Mouse (Mus musculus): Measurements from ENCODE around the gene Tfip11. TPM values are rescaled to one million over a fixed set of nuclear protein-coding genes. Genes with fewer than 3 reads are reported as not detected.

The Tfip11 gene
- polyA plus RNA-seq, 1 experiment from 2014 or later, result 37.2 TPM

DNA sequence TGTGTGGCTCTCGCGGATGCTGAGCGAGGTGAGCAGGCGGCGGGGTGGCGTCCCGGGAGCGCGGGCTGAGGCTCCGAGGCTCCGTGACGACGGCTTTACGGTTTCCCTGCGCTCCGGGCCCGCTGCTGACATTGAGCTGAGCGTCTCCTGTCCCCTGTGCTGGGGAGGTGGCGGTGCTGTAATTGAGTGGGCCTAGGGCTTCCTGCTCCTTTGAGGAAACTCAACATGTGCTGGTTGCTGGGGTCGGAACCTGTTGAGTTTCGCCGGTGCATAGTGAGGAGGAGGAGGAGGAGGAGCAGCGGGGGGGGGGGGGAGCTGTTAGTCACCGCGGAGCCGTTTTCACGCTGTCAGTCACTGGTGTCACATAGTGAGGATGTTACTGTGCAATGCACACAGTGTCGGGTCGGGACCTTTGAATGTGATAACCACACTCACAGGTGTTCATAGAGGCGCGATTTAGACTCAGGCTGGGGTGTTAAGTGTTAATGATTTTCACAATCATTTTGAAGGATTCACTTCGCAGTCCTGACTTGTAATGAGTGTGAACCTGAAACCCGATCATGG lies 370 bp downstream of the Tfip11 start:
- ATAC-seq, result peak; percentile 70
- WGBS, result 2% methylated on average over 32 of the region's 33 CpGs
- Histone ChIP-seq H3K4me1 (ENCODE audit: control insufficient read depth, insufficient read depth, low read length) (peaks cover 14% of the 10 kb centered on the region), H3K9me3 (replicated peaks; ENCODE audit: control insufficient read depth, low read length, poor library complexity, severe bottlenecking) (no peaks in the 10 kb centered on the region), H3K36me3 (ENCODE audit: control insufficient read depth, insufficient read depth, low read length) (peaks cover 27% of the 10 kb centered on the region), H3K4me2 (ENCODE audit: low read length) (peak overlapping the region; percentile 71), H3K9ac (ENCODE audit: low read depth, low read length) (peak overlapping the region; percentile 83), H3K27ac (ENCODE audit: low read length) (peak overlapping the region; percentile 89), H3K27me3 (ENCODE audit: control insufficient read depth, insufficient read depth, low read depth, low read length) (no peaks in the 10 kb centered on the region), H3K4me3 (ENCODE audit: low read depth, low read length) (peak overlapping the region; percentile 97)

DNA sequence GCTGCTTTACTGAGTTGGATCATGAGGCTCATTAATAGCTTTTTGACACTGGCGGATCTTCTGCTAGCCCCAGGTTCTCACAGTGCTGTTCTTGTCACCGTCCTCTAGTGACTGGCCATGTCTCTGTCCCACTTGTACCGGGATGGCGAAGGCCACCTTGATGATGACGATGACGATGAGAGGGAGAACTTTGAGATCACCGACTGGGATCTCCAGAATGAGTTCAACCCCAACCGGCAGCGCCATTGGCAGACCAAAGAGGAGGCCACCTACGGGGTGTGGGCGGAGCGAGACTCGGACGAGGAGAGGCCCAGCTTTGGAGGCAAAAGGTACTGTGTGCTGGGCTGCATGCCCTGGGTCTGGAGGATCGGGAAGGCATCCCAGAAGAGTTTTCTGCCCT lies 1.7 kb downstream of the Tfip11 start:
- Histone ChIP-seq H3K9me3 (replicated peaks; ENCODE audit: control insufficient read depth, low read length, poor library complexity, severe bottlenecking) (no peaks in the 10 kb centered on the region), H3K4me3 (ENCODE audit: low read depth, low read length) (no peak overlapping the region), H3K27me3 (ENCODE audit: control insufficient read depth, insufficient read depth, low read depth, low read length) (no peaks in the 10 kb centered on the region), H3K4me2 (ENCODE audit: low read length) (no peak overlapping the region), H3K36me3 (ENCODE audit: control insufficient read depth, insufficient read depth, low read length) (peaks cover 36% of the 10 kb centered on the region), H3K27ac (ENCODE audit: low read length) (no peak overlapping the region), H3K9ac (ENCODE audit: low read depth, low read length) (no peak overlapping the region), H3K4me1 (ENCODE audit: control insufficient read depth, insufficient read depth, low read length) (peaks cover 14% of the 10 kb centered on the region)
- 94% methylated on average over 15 of the region's 15 CpGs for WGBS
- ATAC-seq, result no peak

DNA sequence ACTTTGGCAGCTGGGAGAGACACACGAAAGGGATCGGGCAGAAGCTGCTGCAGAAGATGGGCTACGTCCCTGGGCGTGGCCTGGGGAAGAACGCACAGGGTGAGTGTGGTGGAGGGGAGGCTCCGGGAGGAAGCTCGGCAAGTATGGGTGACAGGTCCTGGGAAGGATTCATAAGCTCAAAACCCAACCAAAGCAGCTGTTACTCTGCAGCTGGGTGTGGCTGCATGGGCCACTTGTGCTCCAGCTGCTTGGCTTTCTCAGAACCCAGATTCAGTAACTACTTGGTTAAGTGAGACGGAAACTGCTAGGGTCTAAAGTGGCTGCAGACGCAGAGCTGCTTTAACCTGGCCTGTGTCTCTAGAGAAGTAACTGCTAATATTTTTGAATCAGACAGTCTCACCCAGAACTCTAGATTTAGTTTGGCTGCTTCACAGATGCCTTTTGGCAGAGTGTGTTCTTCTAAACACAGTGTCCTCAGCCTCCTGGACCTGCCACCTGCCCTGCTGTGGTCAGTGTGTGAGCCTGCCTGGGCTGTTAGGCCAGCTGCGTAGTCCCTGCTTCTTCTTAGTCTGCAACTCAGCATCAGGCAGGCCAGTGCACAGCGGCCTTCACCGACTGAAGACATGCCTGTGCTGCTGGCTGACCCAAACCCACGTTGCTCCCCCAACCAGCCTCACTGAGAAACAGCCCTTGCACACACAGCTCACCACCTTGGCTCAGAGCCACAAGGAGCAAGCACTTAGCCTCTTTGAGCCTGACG lies 3.8 kb downstream of the Tfip11 start:
- no peak overlapping the region for H3K27ac ChIP-seq (ENCODE audit: low read length)
- peaks cover 55% of the 10 kb centered on the region for H3K36me3 ChIP-seq (ENCODE audit: control insufficient read depth, insufficient read depth, low read length)
- H3K27me3 ChIP-seq (ENCODE audit: control insufficient read depth, insufficient read depth, low read depth, low read length), result no peaks in the 10 kb centered on the region
- WGBS, result 95% methylated on average over 14 of the region's 14 CpGs
- H3K4me2 ChIP-seq (ENCODE audit: low read length), result no peak overlapping the region
- no peak for ATAC-seq
- H3K4me3 ChIP-seq (ENCODE audit: low read depth, low read length), result no peak overlapping the region
- H3K9ac ChIP-seq (ENCODE audit: low read depth, low read length), result no peak overlapping the region
- no peaks in the 10 kb centered on the region for H3K9me3 ChIP-seq (replicated peaks; ENCODE audit: control insufficient read depth, low read length, poor library complexity, severe bottlenecking)
- H3K4me1 ChIP-seq (ENCODE audit: control insufficient read depth, insufficient read depth, low read length), result peaks cover 14% of the 10 kb centered on the region

DNA sequence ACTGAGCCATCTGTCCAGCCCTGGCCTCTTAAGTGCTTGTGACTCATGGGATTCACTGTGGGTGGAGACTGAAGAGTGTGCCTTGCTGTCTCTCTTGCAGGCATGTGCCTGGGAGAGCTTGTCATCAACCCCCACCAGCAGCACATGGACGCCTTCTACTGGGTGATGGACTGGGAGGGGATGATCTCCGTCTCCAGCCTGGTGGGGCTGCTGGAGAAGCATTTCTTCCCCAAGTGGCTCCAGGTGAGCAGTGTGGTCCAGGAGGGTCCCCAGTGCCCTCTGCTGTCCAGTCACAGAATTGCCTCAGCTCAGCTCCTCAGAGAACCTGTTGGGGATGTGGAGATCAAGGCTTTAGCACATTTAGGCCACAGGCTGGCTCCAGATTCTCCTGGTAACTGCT lies 9.3 kb downstream of the Tfip11 start:
- no peak overlapping the region for H3K4me3 ChIP-seq (ENCODE audit: low read depth, low read length)
- no peaks in the 10 kb centered on the region for H3K9me3 ChIP-seq (replicated peaks; ENCODE audit: control insufficient read depth, low read length, poor library complexity, severe bottlenecking)
- no peak overlapping the region for H3K9ac ChIP-seq (ENCODE audit: low read depth, low read length)
- 21% methylated on average over 2 of the region's 2 CpGs for WGBS
- no peak overlapping the region for H3K27ac ChIP-seq (ENCODE audit: low read length)
- peaks cover 63% of the 10 kb centered on the region for H3K36me3 ChIP-seq (ENCODE audit: control insufficient read depth, insufficient read depth, low read length)
- no peak overlapping the region for H3K4me2 ChIP-seq (ENCODE audit: low read length)
- ATAC-seq, result no peak
- H3K4me1 ChIP-seq (ENCODE audit: control insufficient read depth, insufficient read depth, low read length), result no peaks in the 10 kb centered on the region
- no peaks in the 10 kb centered on the region for H3K27me3 ChIP-seq (ENCODE audit: control insufficient read depth, insufficient read depth, low read depth, low read length)

DNA sequence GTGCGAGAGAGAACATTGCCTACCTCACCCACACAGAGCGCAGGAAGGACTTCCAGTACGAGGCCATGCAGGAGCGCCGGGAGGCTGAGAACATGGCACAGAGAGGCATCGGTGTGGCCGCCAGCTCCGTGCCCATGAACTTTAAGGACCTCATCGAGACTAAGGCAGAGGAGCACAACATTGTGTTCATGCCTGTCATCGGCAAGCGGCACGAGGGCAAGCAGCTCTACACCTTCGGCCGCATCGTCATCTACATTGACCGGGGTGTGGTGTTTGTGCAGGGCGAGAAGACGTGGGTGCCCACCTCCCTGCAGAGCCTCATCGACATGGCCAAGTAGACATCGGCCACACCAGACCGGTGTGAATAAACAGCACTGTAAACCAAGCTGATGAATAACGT lies 10.8 kb downstream of the Tfip11 start:
- H3K27me3 ChIP-seq (ENCODE audit: control insufficient read depth, insufficient read depth, low read depth, low read length), result no peaks in the 10 kb centered on the region

DNA sequence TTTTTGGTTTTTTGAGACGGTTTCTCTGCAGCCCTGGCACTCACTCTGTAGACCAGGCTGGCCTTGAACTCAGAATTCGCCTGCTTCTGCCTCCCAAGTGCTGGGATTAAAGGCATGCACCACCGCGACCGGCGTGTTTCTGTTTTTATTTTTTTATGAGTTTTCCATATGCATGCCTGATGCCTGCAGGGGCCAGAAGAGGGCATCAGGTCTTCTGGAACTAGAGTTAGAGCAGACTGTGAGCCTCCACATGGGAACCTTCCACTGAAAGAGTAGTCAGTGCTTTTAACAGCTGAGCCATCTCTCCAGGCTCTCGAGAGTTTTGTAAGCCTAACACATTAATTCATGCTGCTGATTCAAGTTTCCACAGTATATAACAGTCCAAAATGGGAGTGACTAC lies 13.1 kb downstream of the Tfip11 start:
- no peak overlapping the region for H3K4me3 ChIP-seq (ENCODE audit: low read depth, low read length)
- no peaks in the 10 kb centered on the region for H3K27me3 ChIP-seq (ENCODE audit: control insufficient read depth, insufficient read depth, low read depth, low read length)
- H3K9ac ChIP-seq (ENCODE audit: low read depth, low read length), result no peak overlapping the region
- no peaks in the 10 kb centered on the region for H3K9me3 ChIP-seq (replicated peaks; ENCODE audit: control insufficient read depth, low read length, poor library complexity, severe bottlenecking)
- no peak for ATAC-seq
- H3K36me3 ChIP-seq (ENCODE audit: control insufficient read depth, insufficient read depth, low read length), result peaks cover 31% of the 10 kb centered on the region
- H3K4me1 ChIP-seq (ENCODE audit: control insufficient read depth, insufficient read depth, low read length), result peaks cover 19% of the 10 kb centered on the region
- no peak overlapping the region for H3K4me2 ChIP-seq (ENCODE audit: low read length)
- 68% methylated on average over 7 of the region's 7 CpGs for WGBS
- no peak overlapping the region for H3K27ac ChIP-seq (ENCODE audit: low read length)

More for the DNA sequence above, 10.8 kb downstream of the Tfip11 start:
- 94% methylated on average over 22 of the region's 22 CpGs for WGBS
- ATAC-seq, result no peak
- H3K4me3 ChIP-seq (ENCODE audit: low read depth, low read length), result no peak overlapping the region
- H3K4me2 ChIP-seq (ENCODE audit: low read length), result no peak overlapping the region
- H3K9ac ChIP-seq (ENCODE audit: low read depth, low read length), result no peak overlapping the region
- peaks cover 5% of the 10 kb centered on the region for H3K4me1 ChIP-seq (ENCODE audit: control insufficient read depth, insufficient read depth, low read length)
- no peak overlapping the region for H3K27ac ChIP-seq (ENCODE audit: low read length)
- H3K9me3 ChIP-seq (replicated peaks; ENCODE audit: control insufficient read depth, low read length, poor library complexity, severe bottlenecking), result no peaks in the 10 kb centered on the region
- H3K36me3 ChIP-seq (ENCODE audit: control insufficient read depth, insufficient read depth, low read length), result peaks cover 48% of the 10 kb centered on the region

DNA sequence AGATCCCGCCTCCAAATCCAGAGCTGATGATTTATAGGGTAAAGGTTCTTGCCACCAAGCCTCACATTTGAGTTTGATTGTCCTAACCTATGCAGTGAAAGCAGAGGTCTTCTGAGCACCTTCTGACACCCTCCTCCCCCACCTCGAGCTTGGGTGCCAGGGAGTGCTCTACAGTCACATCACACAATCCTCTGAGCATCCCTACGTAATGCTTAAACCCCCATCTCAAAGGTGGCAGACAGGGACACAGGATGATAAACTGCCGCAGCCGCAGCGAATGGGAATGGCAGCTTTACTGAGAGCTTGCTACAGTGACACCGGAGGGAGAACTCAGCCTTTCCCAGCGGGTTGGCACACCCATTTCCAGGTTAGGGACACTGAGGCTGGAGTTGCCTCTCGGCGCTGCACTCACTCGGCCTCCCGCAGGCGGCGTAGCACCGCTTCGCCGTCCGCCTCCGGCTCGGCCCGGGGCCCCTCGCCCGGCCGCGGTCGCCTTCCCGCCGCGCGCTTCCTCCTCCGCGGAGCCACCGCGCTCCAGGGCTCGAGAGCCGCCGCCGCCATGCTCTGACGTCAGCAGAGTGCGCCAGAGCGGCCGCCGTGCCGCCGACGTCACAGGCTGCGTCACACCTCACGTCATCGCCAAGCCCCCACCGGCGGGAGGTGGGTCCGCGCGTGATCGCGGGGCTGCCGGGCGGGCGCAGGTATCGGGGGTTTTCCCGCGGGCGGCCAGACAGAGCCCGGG lies 16.5 kb downstream of the Tfip11 start, which contains the start of the genes Srrd and Hps4:
Srrd (minus strand) TSS at position 578 of the 742 bp plus-strand sequence.
Hps4 (plus strand) TSS at position 621 of the 742 bp plus-strand sequence.
- peak within 1 kb of the TSS; percentile 88 for H3K9ac ChIP-seq (ENCODE audit: low read depth, low read length)
- H3K27ac ChIP-seq (ENCODE audit: low read length), result peak within 1 kb of the TSS; percentile 69
- peak; percentile 69 for ATAC-seq
- peak within 1 kb of the TSS; percentile 90 for H3K4me2 ChIP-seq (ENCODE audit: low read length)
- 2% methylated on average over 62 of the region's 64 CpGs for WGBS
- H3K4me3 ChIP-seq (ENCODE audit: low read depth, low read length), result peak within 1 kb of the TSS; percentile 91
- H3K4me1 ChIP-seq (ENCODE audit: control insufficient read depth, insufficient read depth, low read length), result peaks cover 38% of the 10 kb centered on the region
- no peaks in the 10 kb centered on the region for H3K9me3 ChIP-seq (replicated peaks; ENCODE audit: control insufficient read depth, low read length, poor library complexity, severe bottlenecking)
- H3K36me3 ChIP-seq (ENCODE audit: control insufficient read depth, insufficient read depth, low read length), result peaks cover 5% of the 10 kb centered on the region
- no peaks in the 10 kb centered on the region for H3K27me3 ChIP-seq (ENCODE audit: control insufficient read depth, insufficient read depth, low read depth, low read length)

DNA sequence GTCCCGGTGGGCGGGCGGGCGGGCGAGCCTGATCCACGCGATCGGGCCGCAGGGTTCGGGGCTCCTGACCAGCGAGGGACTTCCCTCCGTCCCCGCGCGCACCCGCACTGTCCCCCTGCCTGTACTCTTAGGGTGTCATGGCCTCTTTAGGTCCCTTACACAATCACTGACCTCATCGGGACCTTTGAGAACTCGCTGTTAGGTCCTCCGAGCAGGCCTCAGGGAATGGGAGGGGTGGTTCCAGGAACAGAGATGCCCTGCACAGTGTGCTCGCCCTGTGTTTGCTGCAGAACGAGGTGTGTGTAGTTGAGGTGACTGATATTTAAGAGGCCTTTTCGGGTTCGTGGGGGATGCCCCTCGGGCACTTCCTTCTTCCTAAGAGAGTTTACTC lies 17.0 kb downstream of the Tfip11 start:
- Histone ChIP-seq H3K9me3 (replicated peaks; ENCODE audit: control insufficient read depth, low read length, poor library complexity, severe bottlenecking) (no peaks in the 10 kb centered on the region), H3K9ac (ENCODE audit: low read depth, low read length) (peak overlapping the region; percentile 88), H3K27ac (ENCODE audit: low read length) (peak overlapping the region; percentile 69), H3K4me2 (ENCODE audit: low read length) (peak overlapping the region; percentile 90), H3K4me1 (ENCODE audit: control insufficient read depth, insufficient read depth, low read length) (peaks cover 38% of the 10 kb centered on the region), H3K27me3 (ENCODE audit: control insufficient read depth, insufficient read depth, low read depth, low read length) (no peaks in the 10 kb centered on the region), H3K36me3 (ENCODE audit: control insufficient read depth, insufficient read depth, low read length) (peaks cover 6% of the 10 kb centered on the region; the same call in 1 of the 2 replicates), H3K4me3 (ENCODE audit: low read depth, low read length) (peak overlapping the region; percentile 91)
- 0% methylated on average over 24 of the region's 24 CpGs for WGBS
- ATAC-seq, result peak; percentile 72

All from midbrain, embryonic 16.5 days (tissue).